Mouse (Mus musculus) layer of hippocampus, postnatal 25 days (tissue): ENCODE data around the gene Gm10803. TPM values are rescaled to one million over a fixed set of nuclear protein-coding genes. Genes with fewer than 3 reads are reported as not detected.

Source experiments
- DNase-seq, 2 experiments: peaks; one replicate each; pipeline ENCODE4 v3.0.0; 2022; ENCODE audit warnings: mixed read lengths in 2 of 2, low spot score in 1 of 2; ENCODE audit errors: extremely low spot score in 1 of 2
- total RNA-seq, 2 experiments: library from RNA; stranded (reverse); gene quantifications; 2 replicates each; pipeline ENCODE4 v1.2.3; 2021

The Gm10803 gene
- total RNA-seq, 2 experiments from 2014 or later, result not detected

GRCm38 (mm10) chr2:93589875-93590274, 29.5 kb downstream of the Gm10803 start:
- DNase-seq, result no peak

GRCm38 (mm10) chr2:93591706-93592105, 31.3 kb downstream of the Gm10803 start:
- no peak for DNase-seq

GRCm38 (mm10) chr2:93592164-93592790, 31.9 kb downstream of the Gm10803 start:
- DNase-seq, result no peak

GRCm38 (mm10) chr2:93593121-93593520, 32.8 kb downstream of the Gm10803 start:
- no peak for DNase-seq

GRCm38 (mm10) chr2:93597145-93597544, 36.8 kb downstream of the Gm10803 start:
- DNase-seq, result no peak

- no peak for DNase-seq
Observed at GRCm38 (mm10) chr2:93599731-93600130, 39.4 kb downstream of the Gm10803 start.

- DNase-seq, result no peak
Observed at GRCm38 (mm10) chr2:93604601-93605285, 44.4 kb downstream of the Gm10803 start.

- DNase-seq, result no peak
Observed at GRCm38 (mm10) chr2:93608800-93609199, 48.4 kb downstream of the Gm10803 start.

GRCm38 (mm10) chr2:93613020-93613419, 52.7 kb downstream of the Gm10803 start:
- no peak for DNase-seq

Other genes starting within 250 kb of the Gm10803 start
- 10 to 100 TPM; 37.1 to 40.1 TPM for gene Tspan18, start 226.1 kb upstream of the Gm10803 start, total RNA-seq
- gene Cd82, start 97.4 kb upstream of the Gm10803 start, total RNA-seq, result 10 to 100 TPM; 22.0 to 23.8 TPM
- under 1 TPM; 0.44 to 0.56 TPM for gene Alx4, start 81.8 kb downstream of the Gm10803 start, total RNA-seq